Mouse (Mus musculus): ENCODE measurements around the gene Wdr46. TPM values are rescaled to one million over a fixed set of nuclear protein-coding genes. Genes with fewer than 3 reads are reported as not detected.

The Wdr46 gene
- total and polyA plus RNA-seq, 2 experiments from 2014 or later: 18.9 to 23.2 TPM

- peak; percentile 65 for DNase-seq
- 2% methylated on average over 42 of the region's 44 CpGs for WGBS
- peak overlapping the region; percentile 90 for H3K9ac ChIP-seq
- peak overlapping the region; percentile 80 for H3K4me3 ChIP-seq (ENCODE audit: low read depth, low read length)
- TF ChIP-seq CTCF (IDR thresholded peaks at IDR 0.05; ENCODE audit: low read depth): no peak
- peaks cover 22% of the 10 kb centered on the region for H3K36me3 ChIP-seq (ENCODE audit: insufficient read depth)
- peak overlapping the region; percentile 77 for H3K4me2 ChIP-seq (ENCODE audit: low read depth)
- peak overlapping the region; percentile 91 for H3K27ac ChIP-seq (ENCODE audit: low read depth, low read length)
- H3K4me1 ChIP-seq (ENCODE audit: insufficient read depth): peaks cover 7% of the 10 kb centered on the region; the same call in 1 of the 2 replicates
- H3K27me3 ChIP-seq (ENCODE audit: insufficient read depth, low read length): no peaks in the 10 kb centered on the region
- ATAC-seq: peak; percentile 27
- H3K9me3 ChIP-seq (ENCODE audit: low read length): no peaks in the 10 kb centered on the region
Observed at GRCm38 (mm10) chr17:33908331-33909076, 32.0 kb upstream of the Wdr46 start.

GRCm38 (mm10) chr17:33909077-33909868 lies 31.2 kb upstream of the Wdr46 start, which contains the start of gene Daxx:
TSS of gene Daxx (plus strand) at chr17:33909414.
- peak within 1 kb of the TSS; percentile 91 for H3K27ac ChIP-seq (ENCODE audit: low read depth, low read length)
- TF ChIP-seq CTCF (IDR thresholded peaks at IDR 0.05; ENCODE audit: low read depth): no peak; the same call in 1 of the 2 replicates
- H3K4me3 ChIP-seq (ENCODE audit: low read depth, low read length): peak within 1 kb of the TSS; percentile 80
- H3K9me3 ChIP-seq (ENCODE audit: low read length): no peaks in the 10 kb centered on the region
- peaks cover 7% of the 10 kb centered on the region; the same call in 1 of the 2 replicates for H3K4me1 ChIP-seq (ENCODE audit: insufficient read depth)
- ATAC-seq (peak; percentile 97), DNase-seq (peak; percentile 99)
- H3K4me2 ChIP-seq (ENCODE audit: low read depth): peak within 1 kb of the TSS; percentile 77
- H3K36me3 ChIP-seq (ENCODE audit: insufficient read depth): peaks cover 29% of the 10 kb centered on the region
- H3K9ac ChIP-seq: peak within 1 kb of the TSS; percentile 90
- no peaks in the 10 kb centered on the region for H3K27me3 ChIP-seq (ENCODE audit: insufficient read depth, low read length)
- 2% methylated on average over 63 of the region's 68 CpGs for WGBS

DNA sequence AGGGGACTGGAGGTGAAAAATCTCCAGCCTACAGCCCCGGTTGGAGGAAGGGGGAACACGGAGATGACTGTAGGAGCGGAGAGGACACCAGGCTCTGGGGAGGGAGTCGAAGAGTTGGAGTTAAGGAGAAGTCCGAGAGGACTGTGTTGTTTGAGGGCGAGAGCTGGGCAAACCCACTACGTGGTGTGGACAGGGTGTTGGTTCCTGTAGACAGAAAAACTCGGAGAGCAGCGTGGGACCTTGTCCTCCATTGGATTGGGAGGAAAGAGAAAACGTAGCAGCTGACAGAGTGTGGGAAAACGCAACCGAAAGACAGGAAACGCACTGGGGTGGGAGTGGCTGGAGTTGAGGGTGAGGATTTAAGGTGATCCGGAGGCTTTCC lies 30.6 kb upstream of the Wdr46 start:
- Histone ChIP-seq H3K27ac (ENCODE audit: low read depth, low read length) (peak overlapping the region; percentile 91), H3K36me3 (ENCODE audit: insufficient read depth) (peaks cover 35% of the 10 kb centered on the region), H3K9me3 (ENCODE audit: low read length) (no peaks in the 10 kb centered on the region), H3K4me2 (ENCODE audit: low read depth) (peak overlapping the region; percentile 77), H3K9ac (peak overlapping the region; percentile 90), H3K4me1 (ENCODE audit: insufficient read depth) (peaks cover 7% of the 10 kb centered on the region; the same call in 1 of the 2 replicates), H3K4me3 (ENCODE audit: low read depth, low read length) (peak overlapping the region; percentile 80), H3K27me3 (ENCODE audit: insufficient read depth, low read length) (no peaks in the 10 kb centered on the region)
- WGBS: under 1% methylated on average over 14 of the region's 14 CpGs
- no peak for ATAC-seq
- TF ChIP-seq CTCF (IDR thresholded peaks at IDR 0.05; ENCODE audit: low read depth): no peak
- DNase-seq: peak; percentile 33

- Histone ChIP-seq H3K27me3 (ENCODE audit: insufficient read depth, low read length) (no peaks in the 10 kb centered on the region), H3K4me1 (ENCODE audit: insufficient read depth) (peaks cover 7% of the 10 kb centered on the region; the same call in 1 of the 2 replicates), H3K4me3 (ENCODE audit: low read depth, low read length) (peak overlapping the region; percentile 80), H3K9ac (peak overlapping the region; percentile 90; the same call in 1 of the 2 replicates), H3K9me3 (ENCODE audit: low read length) (no peaks in the 10 kb centered on the region), H3K27ac (ENCODE audit: low read depth, low read length) (no peak overlapping the region), H3K36me3 (ENCODE audit: insufficient read depth) (peaks cover 39% of the 10 kb centered on the region), H3K4me2 (ENCODE audit: low read depth) (peak overlapping the region; percentile 77)
- TF ChIP-seq CTCF (IDR thresholded peaks at IDR 0.05; ENCODE audit: low read depth): peak; percentile 39
- 51% methylated on average over 11 of the region's 11 CpGs for WGBS
- DNase-seq (no peak), ATAC-seq (no peak)
Observed at GRCm38 (mm10) chr17:33910346-33911051, 30.0 kb upstream of the Wdr46 start.

- H3K36me3 ChIP-seq (ENCODE audit: insufficient read depth): peaks cover 39% of the 10 kb centered on the region
- no peak overlapping the region for H3K4me2 ChIP-seq (ENCODE audit: low read depth)
- no peak for TF ChIP-seq CTCF (IDR thresholded peaks at IDR 0.05; ENCODE audit: low read depth)
- no peaks in the 10 kb centered on the region for H3K27me3 ChIP-seq (ENCODE audit: insufficient read depth, low read length)
- H3K4me1 ChIP-seq (ENCODE audit: insufficient read depth): peaks cover 7% of the 10 kb centered on the region; the same call in 1 of the 2 replicates
- H3K9me3 ChIP-seq (ENCODE audit: low read length): no peaks in the 10 kb centered on the region
- H3K27ac ChIP-seq (ENCODE audit: low read depth, low read length): no peak overlapping the region
- no peak overlapping the region for H3K9ac ChIP-seq
- DNase-seq: no peak
- no peak for ATAC-seq
- no peak overlapping the region for H3K4me3 ChIP-seq (ENCODE audit: low read depth, low read length)
- 89% methylated on average over 31 of the region's 31 CpGs for WGBS
Observed at GRCm38 (mm10) chr17:33911052-33911812, 29.2 kb upstream of the Wdr46 start.

GRCm38 (mm10) chr17:33911813-33912414 lies 28.5 kb upstream of the Wdr46 start:
- TF ChIP-seq CTCF (IDR thresholded peaks at IDR 0.05; ENCODE audit: low read depth): no peak
- peaks cover 7% of the 10 kb centered on the region; the same call in 1 of the 2 replicates for H3K4me1 ChIP-seq (ENCODE audit: insufficient read depth)
- no peak for ATAC-seq
- no peak for DNase-seq
- H3K9me3 ChIP-seq (ENCODE audit: low read length): no peaks in the 10 kb centered on the region
- no peak overlapping the region for H3K4me2 ChIP-seq (ENCODE audit: low read depth)
- H3K4me3 ChIP-seq (ENCODE audit: low read depth, low read length): no peak overlapping the region
- no peak overlapping the region for H3K27ac ChIP-seq (ENCODE audit: low read depth, low read length)
- H3K27me3 ChIP-seq (ENCODE audit: insufficient read depth, low read length): no peaks in the 10 kb centered on the region
- peaks cover 39% of the 10 kb centered on the region for H3K36me3 ChIP-seq (ENCODE audit: insufficient read depth)
- 92% methylated on average over 28 of the region's 28 CpGs for WGBS
- H3K9ac ChIP-seq: no peak overlapping the region
